Mouse (Mus musculus): ENCODE results near the gene Islr.

GRCm38 (mm10) chr9:58165779-58166178 lies 38.3 kb downstream of the Islr start:
- no peak for TF ChIP-seq EP300 (IDR thresholded peaks at IDR 0.05; ENCODE audit: low read depth)
- no peak for TF ChIP-seq CTCF (IDR thresholded peaks at IDR 0.05; ENCODE audit: low read depth)

All from liver, postnatal 0 days (tissue).